Mouse (Mus musculus): ENCODE results near the gene Atg5. TPM values are rescaled to one million over a fixed set of nuclear protein-coding genes. Genes with fewer than 3 reads are reported as not detected.

Gene Atg5
- polyA plus RNA-seq, 1 experiment from 2014 or later: 35.0 TPM

DNA sequence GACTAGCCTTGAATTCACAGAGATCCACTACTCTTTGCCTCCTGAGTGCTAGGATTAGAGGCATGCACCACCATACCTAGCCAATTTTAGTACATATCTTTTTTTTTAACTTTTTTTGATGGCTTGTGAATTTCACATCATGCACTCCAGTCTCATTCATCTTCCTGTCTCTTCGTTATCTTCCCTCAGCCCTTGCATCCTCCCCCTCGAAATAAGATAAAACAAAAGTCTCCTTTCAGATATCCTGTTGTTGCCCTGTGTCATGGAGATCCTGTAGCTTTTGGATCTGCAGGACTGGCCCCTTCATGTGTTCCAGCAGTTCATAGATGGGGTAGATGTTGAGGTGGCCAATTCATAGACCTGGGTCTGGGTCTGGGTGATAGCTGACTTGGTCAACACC, 106.5 kb downstream of the Atg5 start:
- no peak overlapping the region for H3K4me3 ChIP-seq (ENCODE audit: inconsistent target)
- H3K79me2 ChIP-seq (ENCODE audit: inconsistent target): no peaks in the 10 kb centered on the region
- no peak overlapping the region for H3K27ac ChIP-seq
- H3K36me3 ChIP-seq (ENCODE audit: inconsistent target): no peaks in the 10 kb centered on the region
- 100% methylated on average over 2 of the region's 2 CpGs for WGBS (ENCODE audit: missing documents)

GRCm38 (mm10) chr10:44375501-44375900, 107.3 kb downstream of the Atg5 start:
- Histone ChIP-seq H3K4me3 (ENCODE audit: inconsistent target) (no peak overlapping the region), H3K27ac (no peak overlapping the region), H3K79me2 (ENCODE audit: inconsistent target) (no peaks in the 10 kb centered on the region), H3K36me3 (ENCODE audit: inconsistent target) (no peaks in the 10 kb centered on the region)
- 100% methylated on average over 1 of the region's 1 CpGs for WGBS (ENCODE audit: missing documents)

DNA sequence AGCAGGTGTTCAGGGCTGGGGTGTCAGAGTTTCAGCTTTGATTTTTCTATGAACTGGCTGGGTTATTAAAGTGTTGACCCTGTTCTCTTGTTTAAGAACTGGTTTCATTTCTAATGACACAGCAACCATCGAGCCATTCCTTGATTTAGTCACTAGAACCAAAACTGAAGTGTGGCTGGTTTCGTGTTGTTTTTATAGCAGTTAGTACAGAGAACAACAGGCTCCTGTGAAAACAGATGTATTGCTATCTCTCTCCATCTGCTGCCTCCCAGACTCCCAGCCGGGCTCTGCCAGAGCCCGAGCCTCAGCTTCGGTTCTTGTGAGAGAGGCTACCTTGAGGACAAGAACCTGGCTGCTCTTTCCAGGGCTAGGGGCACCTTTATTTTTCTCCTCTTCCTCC, 109.7 kb downstream of the Atg5 start:
- Histone ChIP-seq H3K36me3 (ENCODE audit: inconsistent target) (no peaks in the 10 kb centered on the region), H3K27ac (no peak overlapping the region), H3K4me3 (ENCODE audit: inconsistent target) (no peak overlapping the region), H3K79me2 (ENCODE audit: inconsistent target) (no peaks in the 10 kb centered on the region)
- WGBS (ENCODE audit: missing documents): 91% methylated on average over 5 of the region's 5 CpGs

DNA sequence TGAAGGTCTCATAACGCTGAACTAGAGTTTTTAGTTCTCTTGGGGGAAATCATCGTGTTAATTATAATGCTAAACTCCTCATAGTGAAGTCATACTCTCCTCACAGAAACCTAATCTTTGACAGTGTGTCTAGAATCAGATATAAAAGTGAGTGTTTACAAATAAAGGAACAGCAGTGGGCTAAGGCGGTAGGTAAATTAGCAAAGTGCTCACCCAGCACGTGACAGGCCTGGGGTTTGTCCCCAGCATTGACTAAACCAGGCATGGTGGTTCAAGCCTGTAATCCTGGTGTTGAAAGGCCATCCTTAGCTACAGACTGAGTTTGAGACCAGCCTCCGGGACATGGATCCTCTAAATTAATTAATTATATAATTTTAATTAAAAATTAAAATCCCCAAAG, 110.2 kb downstream of the Atg5 start:
- Histone ChIP-seq H3K36me3 (ENCODE audit: inconsistent target) (no peaks in the 10 kb centered on the region), H3K27ac (no peak overlapping the region), H3K4me3 (ENCODE audit: inconsistent target) (no peak overlapping the region), H3K79me2 (ENCODE audit: inconsistent target) (no peaks in the 10 kb centered on the region)
- WGBS (ENCODE audit: missing documents): 100% methylated on average over 5 of the region's 5 CpGs

GRCm38 (mm10) chr10:44380476-44381208, 112.5 kb downstream of the Atg5 start:
- peak overlapping the region; percentile 90 for H3K27ac ChIP-seq
- H3K4me3 ChIP-seq (ENCODE audit: inconsistent target): peak overlapping the region; percentile 14; the same call in 1 of the 2 replicates
- 1% methylated on average over 20 of the region's 20 CpGs for WGBS (ENCODE audit: missing documents)
- H3K36me3 ChIP-seq (ENCODE audit: inconsistent target): no peaks in the 10 kb centered on the region
- H3K79me2 ChIP-seq (ENCODE audit: inconsistent target): no peaks in the 10 kb centered on the region

- peak overlapping the region; percentile 90 for H3K27ac ChIP-seq
- WGBS (ENCODE audit: missing documents): 2% methylated on average over 3 of the region's 3 CpGs
- H3K36me3 ChIP-seq (ENCODE audit: inconsistent target): no peaks in the 10 kb centered on the region
- H3K4me3 ChIP-seq (ENCODE audit: inconsistent target): no peak overlapping the region
- no peaks in the 10 kb centered on the region for H3K79me2 ChIP-seq (ENCODE audit: inconsistent target)
Observed at GRCm38 (mm10) chr10:44381397-44381796, 113.2 kb downstream of the Atg5 start.

- Histone ChIP-seq H3K79me2 (ENCODE audit: inconsistent target) (no peaks in the 10 kb centered on the region), H3K27ac (no peak overlapping the region), H3K4me3 (ENCODE audit: inconsistent target) (no peak overlapping the region), H3K36me3 (ENCODE audit: inconsistent target) (no peaks in the 10 kb centered on the region)
- WGBS (ENCODE audit: missing documents): 79% methylated on average over 12 of the region's 12 CpGs
Observed at GRCm38 (mm10) chr10:44381948-44382347, 113.8 kb downstream of the Atg5 start.

- no peak overlapping the region for H3K4me3 ChIP-seq (ENCODE audit: inconsistent target)
- no peak overlapping the region for H3K27ac ChIP-seq
- H3K79me2 ChIP-seq (ENCODE audit: inconsistent target): no peaks in the 10 kb centered on the region
- WGBS (ENCODE audit: missing documents): 60% methylated on average over 10 of the region's 10 CpGs
- H3K36me3 ChIP-seq (ENCODE audit: inconsistent target): no peaks in the 10 kb centered on the region
Observed at GRCm38 (mm10) chr10:44383213-44383612, 115.1 kb downstream of the Atg5 start.

- H3K27ac ChIP-seq: no peak overlapping the region
- 93% methylated on average over 5 of the region's 5 CpGs for WGBS (ENCODE audit: missing documents)
- H3K79me2 ChIP-seq (ENCODE audit: inconsistent target): no peaks in the 10 kb centered on the region
- no peak overlapping the region for H3K4me3 ChIP-seq (ENCODE audit: inconsistent target)
- H3K36me3 ChIP-seq (ENCODE audit: inconsistent target): no peaks in the 10 kb centered on the region
Observed at GRCm38 (mm10) chr10:44385227-44385626, 117.1 kb downstream of the Atg5 start.

DNA sequence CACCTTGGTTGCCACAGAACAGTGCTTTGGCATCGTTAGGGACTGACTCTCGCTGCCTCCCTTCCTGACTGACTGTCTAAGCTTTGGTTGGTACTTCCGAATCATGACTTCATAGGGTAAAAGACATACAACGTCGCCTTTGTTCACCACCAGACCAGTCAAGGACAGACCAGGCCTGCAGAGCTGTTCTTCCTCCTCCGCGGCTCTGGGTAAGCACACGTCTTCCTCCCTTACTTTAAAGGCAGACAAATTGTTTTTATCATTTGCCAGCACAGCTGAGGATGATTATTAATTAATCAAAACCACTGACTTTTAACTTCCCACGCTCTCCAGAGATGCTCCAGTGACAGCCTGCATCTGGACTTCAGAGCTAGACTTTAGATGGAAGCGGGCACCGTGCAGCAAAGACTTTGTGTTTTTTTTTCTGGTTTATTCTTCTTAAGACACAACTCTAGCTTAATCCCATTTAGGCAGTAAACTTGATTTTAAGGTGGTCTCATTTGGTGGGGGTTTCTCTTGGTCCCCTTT, 120.6 kb downstream of the Atg5 start:
- H3K79me2 ChIP-seq (ENCODE audit: inconsistent target): no peaks in the 10 kb centered on the region
- WGBS (ENCODE audit: missing documents): 95% methylated on average over 11 of the region's 11 CpGs
- H3K4me3 ChIP-seq (ENCODE audit: inconsistent target): no peak overlapping the region
- no peak overlapping the region for H3K27ac ChIP-seq
- H3K36me3 ChIP-seq (ENCODE audit: inconsistent target): no peaks in the 10 kb centered on the region

DNA sequence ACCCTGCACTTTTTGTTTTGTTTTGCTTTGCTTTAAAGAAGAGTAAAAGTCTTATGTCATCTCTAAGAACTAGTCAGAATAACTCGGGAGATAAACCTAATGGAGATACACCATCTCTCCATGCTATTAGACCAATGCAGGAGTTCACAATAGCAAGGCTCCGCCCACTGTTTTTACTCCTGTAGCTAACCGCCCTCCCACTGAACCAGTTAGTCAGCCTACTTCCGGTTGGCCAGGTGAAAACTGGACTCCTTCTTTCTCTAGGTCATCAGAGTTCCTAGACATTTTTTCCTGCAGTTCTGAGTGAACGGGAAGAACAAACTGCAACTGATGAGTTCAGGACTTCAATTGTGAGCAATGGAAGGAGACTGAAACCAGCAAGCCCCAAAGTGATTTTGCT, 122.1 kb downstream of the Atg5 start:
- WGBS (ENCODE audit: missing documents): 84% methylated on average over 5 of the region's 5 CpGs
- no peak overlapping the region for H3K4me3 ChIP-seq (ENCODE audit: inconsistent target)

GRCm38 (mm10) chr10:44391509-44392290, 123.5 kb downstream of the Atg5 start:
- no peaks in the 10 kb centered on the region for H3K79me2 ChIP-seq (ENCODE audit: inconsistent target)
- no peak overlapping the region for H3K4me3 ChIP-seq (ENCODE audit: inconsistent target)
- no peaks in the 10 kb centered on the region for H3K36me3 ChIP-seq (ENCODE audit: inconsistent target)
- no peak overlapping the region for H3K27ac ChIP-seq
- WGBS (ENCODE audit: missing documents): 89% methylated on average over 12 of the region's 12 CpGs

More for the DNA sequence above, 122.1 kb downstream of the Atg5 start:
- no peaks in the 10 kb centered on the region for H3K79me2 ChIP-seq (ENCODE audit: inconsistent target)
- no peaks in the 10 kb centered on the region for H3K36me3 ChIP-seq (ENCODE audit: inconsistent target)
- no peak overlapping the region for H3K27ac ChIP-seq

DNA sequence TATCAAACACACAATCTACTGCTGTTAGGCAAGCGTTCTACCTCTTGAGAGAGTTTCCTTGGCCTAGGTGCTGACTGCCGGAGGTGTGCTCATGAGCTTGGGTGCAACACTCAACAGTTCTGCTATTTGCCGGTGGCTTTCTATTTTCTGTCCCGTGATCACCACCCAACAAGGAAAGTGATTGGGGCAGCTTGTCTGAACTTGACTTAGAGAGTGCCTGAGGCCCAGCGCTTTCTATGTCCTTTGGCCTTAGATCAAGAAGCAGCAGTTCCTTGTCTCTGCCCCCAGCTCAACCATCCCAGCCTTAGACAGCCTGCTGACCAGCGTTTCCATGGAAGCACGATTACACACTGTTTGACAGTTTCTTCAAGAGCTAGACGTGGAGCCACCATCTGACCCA, 124.7 kb downstream of the Atg5 start:
- 94% methylated on average over 8 of the region's 8 CpGs for WGBS (ENCODE audit: missing documents)
- H3K36me3 ChIP-seq (ENCODE audit: inconsistent target): no peaks in the 10 kb centered on the region
- H3K4me3 ChIP-seq (ENCODE audit: inconsistent target): no peak overlapping the region
- H3K79me2 ChIP-seq (ENCODE audit: inconsistent target): no peaks in the 10 kb centered on the region
- H3K27ac ChIP-seq: no peak overlapping the region

DNA sequence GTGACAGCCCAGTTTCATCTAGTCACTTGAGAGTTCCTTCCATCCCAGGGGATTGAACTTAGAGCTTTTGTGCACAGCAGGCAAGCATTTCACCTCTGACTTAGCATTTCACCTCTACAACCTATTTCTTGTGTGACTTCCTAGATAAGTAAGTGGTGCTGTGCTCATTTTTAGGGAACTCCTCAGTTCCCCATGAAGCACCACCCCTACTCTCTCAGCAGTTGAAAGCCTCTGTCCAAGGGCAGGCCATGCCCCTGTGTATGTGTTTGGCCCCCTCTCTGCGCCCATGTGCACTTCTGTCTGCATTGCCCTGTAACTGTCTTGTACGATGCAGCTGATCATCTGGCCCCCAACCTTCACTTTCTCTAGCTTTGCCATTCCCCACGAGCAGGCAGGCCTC, 132.0 kb downstream of the Atg5 start:
- Histone ChIP-seq H3K79me2 (ENCODE audit: inconsistent target) (no peaks in the 10 kb centered on the region), H3K27ac (no peak overlapping the region), H3K4me3 (ENCODE audit: inconsistent target) (no peak overlapping the region), H3K36me3 (ENCODE audit: inconsistent target) (no peaks in the 10 kb centered on the region)
- 63% methylated on average over 3 of the region's 3 CpGs for WGBS (ENCODE audit: missing documents)

- no peaks in the 10 kb centered on the region for H3K36me3 ChIP-seq (ENCODE audit: inconsistent target)
- WGBS (ENCODE audit: missing documents): 89% methylated on average over 13 of the region's 13 CpGs
- H3K27ac ChIP-seq: no peak overlapping the region
- H3K79me2 ChIP-seq (ENCODE audit: inconsistent target): no peaks in the 10 kb centered on the region
- H3K4me3 ChIP-seq (ENCODE audit: inconsistent target): no peak overlapping the region
Observed at GRCm38 (mm10) chr10:44400602-44401001, 132.4 kb downstream of the Atg5 start.

All from macrophage (primary cell).